Mouse (Mus musculus) bone marrow macrophage, adult 2 months (primary cell): ENCODE data around the gene Rnf166. TPM values are rescaled to one million over a fixed set of nuclear protein-coding genes. Genes with fewer than 3 reads are reported as not detected.

Experiments used
- H3K27ac ChIP-seq: 2 replicates; pipeline ENCODE4 v1.5.1; 2012; ENCODE audit warnings: low read depth, low read length; ENCODE audit not compliant: insufficient read depth
- H3K4me1 ChIP-seq: 2 replicates; pipeline ENCODE4 v1.6.1; 2012; ENCODE audit warnings: low read length; ENCODE audit not compliant: control insufficient read depth, insufficient read depth
- H3K4me3 ChIP-seq: 2 replicates; pipeline ENCODE4 v1.5.1; 2012; ENCODE audit warnings: mild to moderate bottlenecking, low read length, moderate library complexity; ENCODE audit not compliant: insufficient read depth
- CTCF ChIP-seq: IDR thresholded peaks from 2 replicates; pipeline ENCODE4 v1.5.1; 2012; ENCODE audit warnings: low read depth, mild to moderate bottlenecking, low read length, moderate library complexity
- POLR2A ChIP-seq: IDR thresholded peaks from 2 replicates; pipeline ENCODE4 v1.6.1; 2012; ENCODE audit warnings: mild to moderate bottlenecking, low read depth, low read length, borderline replicate concordance
- polyA plus RNA-seq: library from polyadenylated mRNA; stranded (reverse); fragments of >200 nt; gene quantifications from 2 replicates; pipeline ENCODE4 v1.2.4, GENCODE M21; 2012; ENCODE audit not compliant: missing spikeins, insufficient read depth, insufficient read length

Gene Rnf166
- polyA plus RNA-seq, 1 experiment = 68.2 TPM

GRCm38 (mm10) chr8:122432443-122433268 is 43.2 kb downstream of the Rnf166 start, which contains the start of gene Cyba:
Cyba (minus strand) TSS chr8:122432930.
- peak within 1 kb of the TSS; percentile 97 for H3K27ac ChIP-seq
- TF ChIP-seq POLR2A = no peak
- TF ChIP-seq CTCF = no peak
- H3K4me3 ChIP-seq = peak within 1 kb of the TSS; percentile 89
- H3K4me1 ChIP-seq = peaks cover 25% of the 10 kb centered on the region

- Histone ChIP-seq H3K4me3 (peak overlapping the region; percentile 89), H3K4me1 (peaks cover 24% of the 10 kb centered on the region), H3K27ac (peak overlapping the region; percentile 97)
- TF ChIP-seq CTCF (no peak), POLR2A (no peak)
These were observed 44.0 kb downstream of the Rnf166 start for GRCm38 (mm10) chr8:122431694-122432442.

GRCm38 (mm10) chr8:122430646-122431045 is 45.2 kb downstream of the Rnf166 start:
- Histone ChIP-seq H3K4me1 (peaks cover 24% of the 10 kb centered on the region), H3K4me3 (peak overlapping the region; percentile 38), H3K27ac (peak overlapping the region; percentile 97)
- TF ChIP-seq CTCF = no peak
- TF ChIP-seq POLR2A = no peak

GRCm38 (mm10) chr8:122430058-122430636 is 45.7 kb downstream of the Rnf166 start:
- Histone ChIP-seq H3K4me3 (peak overlapping the region; percentile 48), H3K4me1 (peaks cover 24% of the 10 kb centered on the region), H3K27ac (peak overlapping the region; percentile 97)
- no peak for TF ChIP-seq CTCF
- no peak for TF ChIP-seq POLR2A

GRCm38 (mm10) chr8:122428163-122428562 is 47.7 kb downstream of the Rnf166 start:
- H3K27ac ChIP-seq = no peak overlapping the region
- TF ChIP-seq POLR2A (no peak), CTCF (no peak)
- peaks cover 19% of the 10 kb centered on the region for H3K4me1 ChIP-seq
- H3K4me3 ChIP-seq = no peak overlapping the region

GRCm38 (mm10) chr8:122427607-122428006 is 48.3 kb downstream of the Rnf166 start:
- Histone ChIP-seq H3K27ac (no peak overlapping the region), H3K4me3 (no peak overlapping the region), H3K4me1 (peaks cover 17% of the 10 kb centered on the region)
- TF ChIP-seq CTCF = no peak
- no peak for TF ChIP-seq POLR2A

GRCm38 (mm10) chr8:122426145-122426544 is 49.7 kb downstream of the Rnf166 start:
- H3K4me3 ChIP-seq = no peak overlapping the region
- peaks cover 15% of the 10 kb centered on the region for H3K4me1 ChIP-seq
- no peak overlapping the region for H3K27ac ChIP-seq
- TF ChIP-seq POLR2A (no peak), CTCF (no peak)

GRCm38 (mm10) chr8:122423659-122424058 is 52.2 kb downstream of the Rnf166 start:
- H3K4me3 ChIP-seq = no peak overlapping the region
- no peak overlapping the region for H3K27ac ChIP-seq
- TF ChIP-seq CTCF (no peak), POLR2A (no peak)
- H3K4me1 ChIP-seq = peaks cover 2% of the 10 kb centered on the region

GRCm38 (mm10) chr8:122423217-122423616 is 52.6 kb downstream of the Rnf166 start:
- H3K27ac ChIP-seq = no peak overlapping the region

More at GRCm38 (mm10) chr8:122423217-122423616, 52.6 kb downstream of the Rnf166 start:
- TF ChIP-seq POLR2A (no peak), CTCF (no peak)
- Histone ChIP-seq H3K4me1 (peaks cover under 1% of the 10 kb centered on the region; the same call in 1 of the 2 replicates), H3K4me3 (no peak overlapping the region)
